8 mouse cellular contexts compared by ENCODE assay signal in genomic region chr2:30474039-30474438, GRCm38 (mm10). TPM values are rescaled to one million over a fixed set of nuclear protein-coding genes. Genes with fewer than 3 reads are reported as not detected.
DNase-seq lines count a peak whose midpoint lies in the region; ATAC-seq and TF ChIP-seq lines count a peak whose summit lies in the region.

Ier5l (minus strand) TSS chr2:30474219.

- no peaks in the 10 kb centered on the region for H3K27me3 ChIP-seq in Patski
- H3K27me3 ChIP-seq in hindbrain, embryonic 14.5 days (ENCODE audit: control insufficient read depth, insufficient read depth, low read length) = no peaks in the 10 kb centered on the region

- CTCF ChIA-PET in Patski (lab: Charles Lee) = no interaction called here

- peak within 1 kb of the TSS; percentile 90 for H3K27ac ChIP-seq in hindbrain, embryonic 14.5 days

- peak within 1 kb of the TSS; percentile 95 for H3K9ac ChIP-seq in hindbrain, embryonic 14.5 days

- under 1% methylated on average over 28 of the region's 37 CpGs for WGBS in hindbrain, embryonic 14.5 days

- H3K9me3 ChIP-seq in hindbrain, embryonic 14.5 days (ENCODE audit: control insufficient read depth, low read length) = no peaks in the 10 kb centered on the region

- no peak for DNase-seq in Patski (ENCODE audit: low read depth, low spot score)
- DNase-seq in cerebellum, postnatal 14 days = peak; percentile 92 to 93
- DNase-seq in frontal cortex, postnatal 36 days (ENCODE audit: low spot score in 2 of 2) = peak; percentile 97 to 98
- DNase-seq in hindbrain, embryonic 14.5 days (ENCODE audit: low spot score) = peak; percentile 92
- DNase-seq in layer of hippocampus, postnatal 36 days = peak; percentile 94 to 95
- peak; percentile 96 for DNase-seq in lung, postnatal 14 days
- peak; percentile 97 for DNase-seq in ovary, postnatal 14 days (ENCODE audit: low spot score)
- DNase-seq in thymus, postnatal 25 days = peak; percentile 59

- in situ Hi-C loops in Patski (cut with MboI; ENCODE audit: low pct_unique_long_range_greater_than_20kb) = loop anchor here (5.0 kb wide), 2 partner anchors 37 to 243 kb away; no protein-coding TSS in a partner anchor

- peaks cover 15% of the 10 kb centered on the region for H3K4me1 ChIP-seq in hindbrain, embryonic 14.5 days (replicated peaks; ENCODE audit: control insufficient read depth, insufficient read depth, low read length)

- H3K36me3 ChIP-seq in hindbrain, embryonic 14.5 days (replicated peaks; ENCODE audit: control insufficient read depth, insufficient read depth) = no peaks in the 10 kb centered on the region

- POLR2A ChIA-PET in Patski (lab: Charles Lee) = interaction anchor here (0.6 to 7.5 kb wide), 20 partner anchors 10 to 434 kb away, joined by 3 to 65 read pairs (median 6); partner anchors contain the start of gene Cstad

- H3K4me2 ChIP-seq in hindbrain, embryonic 14.5 days (replicated peaks) = peak within 1 kb of the TSS; percentile 98

- peak; percentile 66 for ATAC-seq in Patski
- ATAC-seq in hindbrain, embryonic 14.5 days (ENCODE audit: low FRiP score) = peak; percentile 89

- peak within 1 kb of the TSS; percentile 89 for H3K4me3 ChIP-seq in hindbrain, embryonic 14.5 days (replicated peaks; ENCODE audit: low read length)

- no peak for TF ChIP-seq CTCF in Patski (IDR thresholded peaks at IDR 0.05)

RNA-seq across cellular contexts. Expression of gene Ier5l, which starts in this region (rescaled TPM):
- 70.7 TPM for polyA plus RNA-seq in Patski (2021)
- 2.4 and 2.7 TPM in 2 replicates for polyA plus RNA-seq in hindbrain, embryonic 14.5 days (2014; fragmentation: Nextera tagmentation; extraction: Ambion mirVana)
- total RNA-seq in layer of hippocampus, postnatal 36 days (2021) = 10 to 100 TPM; 10.4 to 12.7 TPM

Comparison
In these comparisons a context has a peak if more than half of its experiments do, and no peak if none do; other contexts are left out.
1. RNA of gene Ier5l (polyA plus RNA-seq): 70.7 TPM in Patski (single experiment); 2.4 to 2.7 TPM in hindbrain, embryonic 14.5 days; every median in the first group is over 10 times any median in the second.